Mouse (Mus musculus) fibroblast of lung, adult 2 months (primary cell): Measurements from ENCODE around the gene Lamb1.

Source experiments
- DNase-seq: peaks from one replicate; pipeline ENCODE4 v3.0.0-alpha.2; 2011; ENCODE audit warnings: low read depth

The Lamb1 gene

GRCm38 (mm10) chr12:31314310-31314709 lies 49.3 kb downstream of the Lamb1 start:
- no peak for DNase-seq

DNA sequence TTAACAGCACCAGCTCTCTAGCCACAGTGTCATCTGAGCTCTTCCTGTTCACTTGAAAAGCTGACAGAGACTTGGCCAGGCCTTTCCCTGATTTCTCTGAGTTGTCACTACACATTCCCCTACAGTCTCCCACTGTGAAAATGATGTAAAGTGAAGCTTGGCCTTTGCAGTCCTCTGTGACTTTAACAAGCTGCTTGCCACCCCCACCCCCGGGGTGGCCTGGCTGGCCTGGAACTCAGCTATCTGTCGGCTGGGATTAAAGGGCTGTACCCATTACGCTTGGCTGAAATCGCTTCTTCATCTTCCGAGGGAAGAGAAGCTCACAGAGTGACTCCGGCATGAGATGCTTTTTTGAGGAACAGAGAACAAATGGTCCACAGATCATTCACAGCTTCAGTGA lies 50.9 kb downstream of the Lamb1 start:
- DNase-seq = no peak

DNA sequence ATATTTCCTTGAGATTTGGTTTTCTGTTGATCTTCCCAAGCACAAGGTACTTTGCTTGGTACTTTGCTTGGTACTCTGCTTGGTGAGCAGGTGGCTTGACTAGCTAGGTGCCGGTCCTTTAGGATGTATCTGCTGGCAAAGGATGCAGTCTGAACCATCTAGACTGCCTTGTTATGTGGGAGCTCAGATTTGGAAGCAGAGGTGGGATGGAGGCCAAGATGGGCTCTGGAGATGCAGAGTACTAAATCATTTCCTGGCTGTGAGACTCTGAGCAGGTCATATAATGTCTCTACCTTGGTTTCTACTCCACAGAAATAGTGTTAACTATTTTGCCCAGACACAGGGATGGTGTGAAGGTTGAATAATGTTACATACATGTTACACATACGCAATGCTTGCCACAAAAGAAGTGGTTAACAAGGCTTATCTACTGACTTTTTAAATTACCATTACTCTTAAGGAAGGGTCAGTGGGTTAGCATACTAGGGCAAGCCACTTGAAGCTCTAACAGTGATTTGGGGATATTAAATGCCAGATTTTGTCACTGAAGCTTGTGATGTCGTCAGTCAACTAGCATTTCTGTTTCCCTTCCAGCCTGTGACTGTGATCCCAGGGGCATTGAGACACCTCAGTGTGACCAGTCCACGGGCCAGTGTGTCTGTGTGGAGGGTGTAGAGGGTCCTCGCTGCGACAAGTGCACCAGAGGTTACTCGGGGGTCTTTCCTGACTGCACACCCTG lies 52.8 kb downstream of the Lamb1 start:
- DNase-seq = no peak

- DNase-seq = no peak
Observed at GRCm38 (mm10) chr12:31318409-31318963, 53.5 kb downstream of the Lamb1 start.

GRCm38 (mm10) chr12:31320817-31321216 lies 55.8 kb downstream of the Lamb1 start:
- no peak for DNase-seq

- no peak for DNase-seq
Observed at GRCm38 (mm10) chr12:31321532-31321931, 56.5 kb downstream of the Lamb1 start.

DNA sequence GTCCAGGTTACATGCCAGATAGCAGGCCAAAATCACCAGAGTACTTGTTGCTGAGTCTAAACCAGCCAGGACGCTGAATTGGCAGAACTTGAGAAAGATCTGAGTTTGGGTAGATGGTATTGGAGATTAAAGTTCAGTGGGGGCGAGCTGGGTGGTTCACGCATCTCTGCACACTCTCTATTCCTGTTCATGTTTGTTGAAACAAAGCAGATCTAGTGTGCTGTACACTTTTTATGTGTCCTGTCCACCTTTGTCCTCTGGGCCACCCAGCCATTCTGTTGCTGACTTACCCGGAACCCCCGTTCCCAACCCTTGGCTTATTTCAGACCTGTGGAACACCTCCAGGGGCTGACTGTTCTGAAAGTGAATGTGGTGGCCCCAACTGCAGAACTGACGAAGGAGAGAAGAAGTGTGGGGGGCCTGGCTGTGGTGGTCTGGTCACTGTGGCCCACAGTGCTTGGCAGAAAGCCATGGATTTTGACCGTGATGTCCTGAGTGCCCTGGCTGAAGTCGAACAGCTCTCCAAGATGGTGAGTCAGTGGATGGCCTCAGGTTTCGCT lies 58.2 kb downstream of the Lamb1 start:
- DNase-seq = no peak

- no peak for DNase-seq
Observed at GRCm38 (mm10) chr12:31327139-31327538, 62.1 kb downstream of the Lamb1 start.

- no peak for DNase-seq
Observed at GRCm38 (mm10) chr12:31333261-31333660, 68.2 kb downstream of the Lamb1 start.

- DNase-seq = no peak
Observed at GRCm38 (mm10) chr12:31350191-31350943, 85.3 kb downstream of the Lamb1 start.

- DNase-seq = peak; percentile 92
Observed at GRCm38 (mm10) chr12:31350944-31351928, 86.2 kb downstream of the Lamb1 start, which contains the start of gene Dld. TSS of gene Dld (minus strand) at chr12:31351453.

- no peak for DNase-seq
Observed at GRCm38 (mm10) chr12:31366428-31366827, 101.4 kb downstream of the Lamb1 start.

DNA sequence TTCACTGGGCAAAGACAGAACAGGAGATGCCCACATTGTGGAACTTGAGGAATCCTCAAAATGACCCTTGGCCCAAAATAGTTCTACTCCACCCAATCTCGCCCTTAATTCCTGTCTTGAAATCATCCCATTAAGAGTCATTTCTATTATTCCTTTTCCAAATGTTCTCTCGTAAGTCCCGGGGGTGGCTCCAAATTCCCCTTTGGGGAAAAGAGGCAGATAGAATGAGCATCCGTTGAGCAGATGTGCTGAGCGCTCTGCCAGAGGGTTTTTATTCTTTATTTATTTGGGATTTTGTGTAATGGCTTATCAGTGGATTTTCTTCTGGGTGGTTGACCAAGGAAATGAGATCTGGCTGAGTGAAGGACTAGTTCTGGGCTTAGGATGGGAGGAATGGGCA lies 102.7 kb downstream of the Lamb1 start:
- DNase-seq = no peak

- DNase-seq = no peak
Observed at GRCm38 (mm10) chr12:31369118-31369517, 104.1 kb downstream of the Lamb1 start.

GRCm38 (mm10) chr12:31369656-31370055 lies 104.6 kb downstream of the Lamb1 start:
- no peak for DNase-seq

- DNase-seq = peak; percentile 41
Observed at GRCm38 (mm10) chr12:31374603-31375282, 109.7 kb downstream of the Lamb1 start.

DNA sequence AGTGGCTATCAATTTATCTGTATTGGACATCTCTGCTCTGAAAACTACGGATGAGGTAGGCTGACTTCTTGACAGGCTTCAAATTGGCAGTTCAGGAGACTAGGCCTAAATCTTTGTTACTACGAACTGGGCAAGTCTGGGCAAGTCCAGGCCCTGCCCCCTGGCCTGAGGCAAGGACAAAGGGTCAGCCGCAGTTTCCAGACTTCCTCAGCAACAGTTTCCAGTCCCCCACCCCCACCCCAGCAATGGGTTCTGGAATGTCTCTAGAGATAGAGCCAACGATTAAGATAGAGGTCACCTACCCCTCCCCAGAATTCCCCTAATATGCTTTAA lies 110.2 kb downstream of the Lamb1 start:
- no peak for DNase-seq

DNA sequence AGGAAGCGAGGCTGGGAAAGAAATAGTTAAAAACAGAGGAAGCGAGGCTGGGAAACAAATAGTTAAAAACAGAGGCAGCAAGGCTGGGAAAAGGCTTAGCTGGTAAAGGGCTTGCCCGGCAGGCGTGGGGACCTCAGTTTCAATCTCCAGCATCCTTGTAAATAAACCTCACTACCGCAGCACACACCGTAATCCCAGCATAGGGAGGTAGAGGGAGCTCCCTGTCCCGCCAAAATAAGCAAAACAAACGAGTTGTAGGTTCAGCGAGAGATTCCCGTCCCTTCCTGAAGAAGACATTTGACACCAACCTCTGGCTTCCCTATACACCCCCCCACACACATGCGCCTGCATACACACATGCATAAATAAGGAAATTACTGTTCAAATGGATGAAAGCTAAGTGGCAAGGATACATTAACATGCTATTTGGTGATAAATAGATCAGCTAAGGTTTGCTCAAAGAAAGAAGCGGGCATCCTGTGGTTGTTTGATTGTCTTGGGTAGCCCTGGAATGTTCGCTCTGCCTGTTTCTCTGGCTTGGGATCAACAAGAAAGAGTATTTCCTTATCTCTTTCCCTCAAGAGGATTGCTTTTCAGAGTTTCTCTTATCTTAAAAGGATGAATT lies 111.4 kb downstream of the Lamb1 start:
- no peak for DNase-seq

- no peak for DNase-seq
Observed at GRCm38 (mm10) chr12:31377241-31377640, 112.2 kb downstream of the Lamb1 start.
